12 mouse cellular contexts compared by ENCODE assay signal in genomic region chr11:116810528-116810927, GRCm38 (mm10). TPM values are rescaled to one million over a fixed set of nuclear protein-coding genes. Genes with fewer than 3 reads are reported as not detected.
DNase-seq lines count a peak whose midpoint lies in the region; ATAC-seq and TF ChIP-seq lines count a peak whose summit lies in the region.
"Had no signal": no experiment of that assay in that cellular context is flagged by ENCODE, and none has a peak within 500 bp of the region (broad histone marks: within the 10 kb centered on the region; RNA-seq: fewer than 3 reads in every experiment).

No protein-coding gene starts in this region.

- ATAC-seq in forebrain, embryonic 15.5 days (replicated peaks) = peak; percentile 20; the same call in 1 of the 2 replicates
- no peak for ATAC-seq in midbrain, embryonic 12.5 days (ENCODE audit: low FRiP score, low read depth)

- no peaks in the 10 kb centered on the region for H3K9me3 ChIP-seq in forebrain, embryonic 15.5 days
- no peaks in the 10 kb centered on the region for H3K9me3 ChIP-seq in midbrain, embryonic 12.5 days
- H3K9me3 ChIP-seq: intestine, embryonic 15.5 days had no signal

- H3K9ac ChIP-seq in forebrain, embryonic 15.5 days (replicated peaks) = peak overlapping the region; percentile 52; the same call in 1 of the 2 replicates
- peak overlapping the region; percentile 59 for H3K9ac ChIP-seq in midbrain, embryonic 12.5 days (replicated peaks)

- no peak overlapping the region for H3K27ac ChIP-seq in bone marrow macrophage, adult 2 months (ENCODE audit: insufficient read depth, low read depth, low read length)
- H3K27ac ChIP-seq in forebrain, embryonic 15.5 days (replicated peaks) = peak overlapping the region; percentile 93
- H3K27ac ChIP-seq in midbrain, embryonic 12.5 days (replicated peaks) = peak overlapping the region; percentile 98
- H3K27ac ChIP-seq: macrophage had no signal

- TF ChIP-seq CTCF in bone marrow macrophage, adult 2 months (IDR thresholded peaks at IDR 0.05; ENCODE audit: low read depth, low read length) = no peak

- H3K4me3 ChIP-seq in bone marrow macrophage, adult 2 months (ENCODE audit: insufficient read depth, low read length) = peak overlapping the region; percentile 39; the same call in 1 of the 2 replicates
- H3K4me3 ChIP-seq in forebrain, embryonic 15.5 days = peak overlapping the region; percentile 41; the same call in 1 of the 2 replicates
- H3K4me3 ChIP-seq in midbrain, embryonic 12.5 days = peak overlapping the region; percentile 34; the same call in 1 of the 2 replicates

- no peaks in the 10 kb centered on the region for H3K27me3 ChIP-seq in forebrain, embryonic 15.5 days
- peaks cover 3% of the 10 kb centered on the region for H3K27me3 ChIP-seq in midbrain, embryonic 12.5 days
- H3K27me3 ChIP-seq: intestine, embryonic 15.5 days had no signal

- no peaks in the 10 kb centered on the region for H3K36me3 ChIP-seq in forebrain, embryonic 15.5 days
- no peaks in the 10 kb centered on the region for H3K36me3 ChIP-seq in midbrain, embryonic 12.5 days
- H3K36me3 ChIP-seq: intestine, embryonic 15.5 days had no signal

- TF ChIP-seq POLR2A in bone marrow macrophage, adult 2 months (IDR thresholded peaks at IDR 0.05; ENCODE audit: borderline replicate concordance, low read depth, low read length) = no peak

- DNase-seq in cerebellum, postnatal 10 days = peak; percentile 23 to 27
- no peak for DNase-seq in cerebellum, postnatal 25 days
- no peak for DNase-seq in frontal cortex, adult 2 months (ENCODE audit: extremely low spot score in 1 of 2, low spot score in 1 of 2)
- no peak for DNase-seq in layer of hippocampus, adult 18-20 months (ENCODE audit: low spot score in 2 of 2)
- DNase-seq in left cerebral cortex, adult 18-20 months (ENCODE audit: low spot score in 2 of 2) = no peak

- WGBS in forebrain, embryonic 15.5 days = 45% methylated on average over 11 of the region's 11 CpGs
- 36% methylated on average over 11 of the region's 11 CpGs for WGBS in midbrain, embryonic 12.5 days

- peak overlapping the region; percentile 69 for H3K4me2 ChIP-seq in forebrain, embryonic 15.5 days (replicated peaks)
- peak overlapping the region; percentile 55 for H3K4me2 ChIP-seq in midbrain, embryonic 12.5 days (replicated peaks)

- H3K4me1 ChIP-seq in bone marrow macrophage, adult 2 months (ENCODE audit: control insufficient read depth, insufficient read depth, low read length) = peaks cover 20% of the 10 kb centered on the region
- peaks cover 66% of the 10 kb centered on the region for H3K4me1 ChIP-seq in forebrain, embryonic 15.5 days
- peaks cover 63% of the 10 kb centered on the region for H3K4me1 ChIP-seq in midbrain, embryonic 12.5 days

RNA-seq across cellular contexts. Expression of gene Mxra7, which starts 17.3 kb away (rescaled TPM):
- polyA plus RNA-seq in bone marrow macrophage, adult 2 months (2012; ENCODE audit: insufficient read depth, insufficient read length, missing spikeins) = 0.72 and 1.2 TPM in 2 replicates
- polyA plus RNA-seq in forebrain, embryonic 15.5 days (2015; fragmentation: Nextera tagmentation; extraction: Ambion mirVana) = 7.6 and 10.7 TPM in 2 replicates
- polyA plus RNA-seq in midbrain, embryonic 12.5 days (2016; fragmentation: Nextera tagmentation; extraction: Ambion mirVana) = 44.2 and 45.2 TPM in 2 replicates
- polyA plus RNA-seq in frontal cortex, adult 2 months (2012; rRNA removed) = 13.1 and 16.8 TPM in 2 replicates
- total RNA-seq in layer of hippocampus, adult 18-20 months (2021) = 10 to 100 TPM; 21.1 to 21.5 TPM
- total RNA-seq in left cerebral cortex, adult 18-20 months (2021) = 10 to 100 TPM; 17.5 to 20.2 TPM
- polyA plus RNA-seq: macrophage had no signal

RNA-seq across cellular contexts. Expression of gene Mettl23, which starts 32.5 kb away (rescaled TPM):
- 28.0 and 29.8 TPM in 2 replicates for polyA plus RNA-seq in bone marrow macrophage, adult 2 months (2012; ENCODE audit: insufficient read depth, insufficient read length, missing spikeins)
- 81.9 and 87.5 TPM in 2 replicates for polyA plus RNA-seq in forebrain, embryonic 15.5 days (2015; fragmentation: Nextera tagmentation; extraction: Ambion mirVana)
- polyA plus RNA-seq in midbrain, embryonic 12.5 days (2016; fragmentation: Nextera tagmentation; extraction: Ambion mirVana) = 71.3 and 72.3 TPM in 2 replicates
- polyA plus RNA-seq in frontal cortex, adult 2 months (2012; rRNA removed) = 36.6 and 39.8 TPM in 2 replicates
- 10 to 100 TPM; 25.7 to 27.4 TPM for total RNA-seq in layer of hippocampus, adult 18-20 months (2021)
- total RNA-seq in left cerebral cortex, adult 18-20 months (2021) = 10 to 100 TPM; 23.8 to 25.8 TPM

RNA-seq across cellular contexts. Expression of gene Jmjd6, which starts 32.7 kb away (rescaled TPM):
- 18.3 and 19.0 TPM in 2 replicates for polyA plus RNA-seq in bone marrow macrophage, adult 2 months (2012; ENCODE audit: insufficient read depth, insufficient read length, missing spikeins)
- polyA plus RNA-seq in forebrain, embryonic 15.5 days (2015; fragmentation: Nextera tagmentation; extraction: Ambion mirVana) = 76.7 and 78.5 TPM in 2 replicates
- 92.8 and 95.2 TPM in 2 replicates for polyA plus RNA-seq in midbrain, embryonic 12.5 days (2016; fragmentation: Nextera tagmentation; extraction: Ambion mirVana)
- 24.4 and 25.0 TPM in 2 replicates for polyA plus RNA-seq in frontal cortex, adult 2 months (2012; rRNA removed)
- 10 to 100 TPM; 38.3 to 39.9 TPM for total RNA-seq in layer of hippocampus, adult 18-20 months (2021)
- 10 to 100 TPM; 28.3 to 31.3 TPM for total RNA-seq in left cerebral cortex, adult 18-20 months (2021)

RNA-seq across cellular contexts. Expression of gene St6galnac1, which starts 35.2 kb away (rescaled TPM):
- not detected in 2 replicates for polyA plus RNA-seq in bone marrow macrophage, adult 2 months (2012; ENCODE audit: insufficient read depth, insufficient read length, missing spikeins)
- not detected in 2 replicates for polyA plus RNA-seq in forebrain, embryonic 15.5 days (2015; fragmentation: Nextera tagmentation; extraction: Ambion mirVana)
- not detected in 2 replicates for polyA plus RNA-seq in midbrain, embryonic 12.5 days (2016; fragmentation: Nextera tagmentation; extraction: Ambion mirVana)
- polyA plus RNA-seq in frontal cortex, adult 2 months (2012; rRNA removed) = not detected in 2 replicates
- not detected for total RNA-seq in layer of hippocampus, adult 18-20 months (2021)
- total RNA-seq in left cerebral cortex, adult 18-20 months (2021) = not detected
- total RNA-seq: layer of hippocampus, postnatal 10 days; liver, adult 2 months had no signal
- polyA plus RNA-seq: intestine, embryonic 15.5 days; liver, adult 2 months; macrophage had no signal

RNA-seq across cellular contexts. Expression of gene Mfsd11, which starts 41.7 kb away (rescaled TPM):
- 108 and 110 TPM in 2 replicates for polyA plus RNA-seq in bone marrow macrophage, adult 2 months (2012; ENCODE audit: insufficient read depth, insufficient read length, missing spikeins)
- polyA plus RNA-seq in forebrain, embryonic 15.5 days (2015; fragmentation: Nextera tagmentation; extraction: Ambion mirVana) = 49.8 and 54.9 TPM in 2 replicates
- 38.9 and 46.3 TPM in 2 replicates for polyA plus RNA-seq in midbrain, embryonic 12.5 days (2016; fragmentation: Nextera tagmentation; extraction: Ambion mirVana)
- polyA plus RNA-seq in frontal cortex, adult 2 months (2012; rRNA removed) = 37.9 and 41.2 TPM in 2 replicates
- total RNA-seq in layer of hippocampus, adult 18-20 months (2021) = 10 to 100 TPM; 36.3 to 39.1 TPM
- 10 to 100 TPM; 40.3 to 44.9 TPM for total RNA-seq in left cerebral cortex, adult 18-20 months (2021)

Comparison
In these comparisons a context has a peak if more than half of its experiments do, and no peak if none do; other contexts are left out.
1. DNase-seq: peak in cerebellum, postnatal 10 days (2 of 2); none in cerebellum, postnatal 25 days (0 of 2), frontal cortex, adult 2 months (0 of 2), layer of hippocampus, adult 18-20 months (0 of 2) and left cerebral cortex, adult 18-20 months (0 of 2).
2. Peak in every context shown above with its lines, with median percentiles within 50 percentile points of each other: H3K4me3 ChIP-seq.